Mouse (Mus musculus) skeletal muscle tissue, postnatal 0 days (tissue): Measurements from ENCODE around the gene Chil3. TPM values are rescaled to one million over a fixed set of nuclear protein-coding genes. Genes with fewer than 3 reads are reported as not detected.

Experiments used
- polyA plus RNA-seq: library from polyadenylated mRNA; unstranded; fragments of >200 nt; fragmentation: Nextera tagmentation; extraction: Ambion mirVana; gene quantifications from 2 replicates; pipeline ENCODE4 v1.2.1, GENCODE M21; 2015

The Chil3 gene
- polyA plus RNA-seq: 0.52 TPM in 1 of 2 replicates, not detected in the other

DNA sequence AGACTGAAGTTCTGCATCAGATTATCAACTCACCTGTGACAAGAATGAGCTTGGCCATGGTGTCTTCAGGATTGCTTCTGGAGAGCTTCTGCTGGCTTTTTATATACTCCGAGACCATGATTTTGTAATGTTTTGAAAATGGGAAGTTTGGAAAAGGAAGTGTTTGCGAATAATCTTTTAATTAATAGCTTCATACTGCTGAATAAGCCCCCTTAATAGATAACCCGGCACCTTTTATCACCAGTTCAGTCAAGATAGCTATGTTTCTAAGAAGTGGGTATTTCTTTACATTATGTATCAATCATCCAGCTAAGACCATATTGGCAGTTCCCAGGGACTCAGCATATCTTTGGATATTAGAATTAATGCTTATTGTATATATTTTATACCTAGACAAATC is at the start of gene Chil3:
Chil3 (minus strand) TSS at position 101 of the 400 bp plus-strand sequence.

DNA sequence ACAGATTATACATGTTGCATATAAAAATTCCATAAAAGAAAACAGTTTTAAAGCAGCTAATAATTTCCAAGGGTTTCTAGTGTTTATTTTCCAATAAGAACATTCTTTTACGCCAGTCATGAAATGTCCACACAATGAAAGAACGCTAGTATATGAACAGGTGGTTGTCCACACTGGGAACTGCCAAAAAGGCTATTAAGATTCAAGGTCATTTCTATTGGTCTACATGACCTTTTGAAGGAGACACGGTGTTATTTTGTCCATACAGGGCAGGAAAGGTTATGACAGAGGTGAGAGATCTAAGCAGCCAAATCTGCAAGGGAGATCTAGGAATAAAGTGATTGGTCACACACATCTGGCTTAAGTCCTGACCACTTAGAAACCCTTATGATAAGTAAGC is 54.4 kb downstream of the Chil3 start, which contains the start of gene Chia1:
Chia1 (plus strand) TSS at position 301 of the 400 bp plus-strand sequence.

Other genes starting within 250 kb of the Chil3 start
- gene I830077J02Rik, start 234.9 kb downstream of the Chil3 start, polyA plus RNA-seq: 0.95 and 1.9 TPM in 2 replicates
- 56.9 and 63.5 TPM in 2 replicates for gene Wdr77, start 208.2 kb downstream of the Chil3 start, polyA plus RNA-seq
- 1,053 and 1,137 TPM in 2 replicates for gene Atp5f1, start 207.5 kb downstream of the Chil3 start, polyA plus RNA-seq
- 1.3 and 1.9 TPM in 2 replicates for gene Ovgp1, start 193.9 kb downstream of the Chil3 start, polyA plus RNA-seq
- 0.15 TPM in 1 of 2 replicates, not detected in the other for gene Pifo, start 152.9 kb downstream of the Chil3 start, polyA plus RNA-seq
- gene Chil5, start 134.8 kb downstream of the Chil3 start, polyA plus RNA-seq: 0.27 TPM in 1 of 2 replicates, not detected in the other
- gene Chia1, start 54.3 kb downstream of the Chil3 start, polyA plus RNA-seq: not detected in 2 replicates
- not detected in 2 replicates for gene Chil4, start 51.9 kb upstream of the Chil3 start, polyA plus RNA-seq
- gene Chil6, start 238.6 kb upstream of the Chil3 start, polyA plus RNA-seq: 0.10 TPM in 1 of 2 replicates, not detected in the other